Mouse (Mus musculus): ENCODE data around the gene Gpkow.

The Gpkow gene

GRCm38 (mm10) chrX:7696954-7697381 lies at the start of gene Gpkow:
Gene Gpkow (plus strand): TSS chrX:7697131.
- in situ Hi-C loops (cut with MboI; ENCODE audit: low pct_unique_long_range_greater_than_20kb in 1 of 2, low sequenced_read_pairs in 2 of 2, unreplicated experiment in 1 of 2): loop anchor here in 1 of 2 experiments (10.0 kb wide), 1 partner anchor 222 kb away; no protein-coding TSS in a partner anchor

- in situ Hi-C loops (cut with MboI; ENCODE audit: low pct_unique_long_range_greater_than_20kb in 1 of 2, low sequenced_read_pairs in 2 of 2, unreplicated experiment in 1 of 2): no loop called here
These were observed 48.1 kb upstream of the Gpkow start for GRCm38 (mm10) chrX:7648671-7649304.

- in situ Hi-C loops (cut with MboI; ENCODE audit: low pct_unique_long_range_greater_than_20kb in 1 of 2, low sequenced_read_pairs in 2 of 2, unreplicated experiment in 1 of 2): no loop called here
These were observed 39.7 kb upstream of the Gpkow start, which contains the start of gene Prickle3 for GRCm38 (mm10) chrX:7657221-7657639. Gene Prickle3 (plus strand): TSS chrX:7657260.

- in situ Hi-C loops (cut with MboI; ENCODE audit: low pct_unique_long_range_greater_than_20kb in 1 of 2, low sequenced_read_pairs in 2 of 2, unreplicated experiment in 1 of 2): no loop called here
These were observed 38.7 kb upstream of the Gpkow start for GRCm38 (mm10) chrX:7658031-7658784.

- in situ Hi-C loops (cut with MboI; ENCODE audit: low pct_unique_long_range_greater_than_20kb in 1 of 2, low sequenced_read_pairs in 2 of 2, unreplicated experiment in 1 of 2): no loop called here
These were observed 37.9 kb upstream of the Gpkow start for GRCm38 (mm10) chrX:7658785-7659589.

- in situ Hi-C loops (cut with MboI; ENCODE audit: low pct_unique_long_range_greater_than_20kb in 1 of 2, low sequenced_read_pairs in 2 of 2, unreplicated experiment in 1 of 2): no loop called here
These were observed 35.8 kb upstream of the Gpkow start for GRCm38 (mm10) chrX:7661086-7661485.

- in situ Hi-C loops (cut with MboI; ENCODE audit: low pct_unique_long_range_greater_than_20kb in 1 of 2, low sequenced_read_pairs in 2 of 2, unreplicated experiment in 1 of 2): no loop called here
These were observed 34.0 kb upstream of the Gpkow start for GRCm38 (mm10) chrX:7662936-7663335.

GRCm38 (mm10) chrX:7664791-7665190 lies 32.1 kb upstream of the Gpkow start:
- in situ Hi-C loops (cut with MboI; ENCODE audit: low pct_unique_long_range_greater_than_20kb in 1 of 2, low sequenced_read_pairs in 2 of 2, unreplicated experiment in 1 of 2): no loop called here

- in situ Hi-C loops (cut with MboI; ENCODE audit: low pct_unique_long_range_greater_than_20kb in 1 of 2, low sequenced_read_pairs in 2 of 2, unreplicated experiment in 1 of 2): no loop called here
These were observed 31.0 kb upstream of the Gpkow start for GRCm38 (mm10) chrX:7665739-7666502.

GRCm38 (mm10) chrX:7670390-7670881 lies 26.5 kb upstream of the Gpkow start:
- in situ Hi-C loops (cut with MboI; ENCODE audit: low pct_unique_long_range_greater_than_20kb in 1 of 2, low sequenced_read_pairs in 2 of 2, unreplicated experiment in 1 of 2): no loop called here

- in situ Hi-C loops (cut with MboI; ENCODE audit: low pct_unique_long_range_greater_than_20kb in 1 of 2, low sequenced_read_pairs in 2 of 2, unreplicated experiment in 1 of 2): no loop called here
These were observed 25.9 kb upstream of the Gpkow start, which contains the start of gene Plp2 for GRCm38 (mm10) chrX:7670921-7671623. Gene Plp2 (minus strand): TSS chrX:7671390.

- in situ Hi-C loops (cut with MboI; ENCODE audit: low pct_unique_long_range_greater_than_20kb in 1 of 2, low sequenced_read_pairs in 2 of 2, unreplicated experiment in 1 of 2): no loop called here
These were observed 24.2 kb upstream of the Gpkow start for GRCm38 (mm10) chrX:7672739-7673138.

GRCm38 (mm10) chrX:7673578-7674281 lies 23.2 kb upstream of the Gpkow start:
- in situ Hi-C loops (cut with MboI; ENCODE audit: low pct_unique_long_range_greater_than_20kb in 1 of 2, low sequenced_read_pairs in 2 of 2, unreplicated experiment in 1 of 2): no loop called here

- in situ Hi-C loops (cut with MboI; ENCODE audit: low pct_unique_long_range_greater_than_20kb in 1 of 2, low sequenced_read_pairs in 2 of 2, unreplicated experiment in 1 of 2): no loop called here
These were observed 22.5 kb upstream of the Gpkow start for GRCm38 (mm10) chrX:7674284-7675000.

GRCm38 (mm10) chrX:7675001-7675380 lies 21.9 kb upstream of the Gpkow start:
- in situ Hi-C loops (cut with MboI; ENCODE audit: low pct_unique_long_range_greater_than_20kb in 1 of 2, low sequenced_read_pairs in 2 of 2, unreplicated experiment in 1 of 2): no loop called here

GRCm38 (mm10) chrX:7678986-7679385 lies 17.9 kb upstream of the Gpkow start:
- in situ Hi-C loops (cut with MboI; ENCODE audit: low pct_unique_long_range_greater_than_20kb in 1 of 2, low sequenced_read_pairs in 2 of 2, unreplicated experiment in 1 of 2): no loop called here

All from mouse embryonic stem cell (cell line).